Mouse (Mus musculus) granulocyte monocyte progenitor cell, adult 5-6 weeks (primary cell): Measurements from ENCODE around the gene Tpp1. TPM values are rescaled to one million over a fixed set of nuclear protein-coding genes. Genes with fewer than 3 reads are reported as not detected.

Experiments used
- ATAC-seq: replicated peaks from 2 replicates; pipeline ENCODE4 v1.8.0; 2016; ENCODE audit warnings: mild to moderate bottlenecking, moderate TSS enrichment, inconsistent platforms; ENCODE audit not compliant: poor library complexity, severe bottlenecking
- total RNA-seq, 2 experiments: library from RNA; stranded (forward) in 1 of 2; stranded (reverse) in 1 of 2; fragments of 200-712, 200-1000 nt in 1 of 2; fragments of >200 nt in 1 of 2; fragmentation: Nextera tagmentation in 1 of 2; gene quantifications; 2 replicates each; pipeline ENCODE4 v1.2.3; 2014 to 2017

Tpp1 gene
- total RNA-seq, 2 experiments from 2014 or later = 26.1 to 52.4 TPM

DNA sequence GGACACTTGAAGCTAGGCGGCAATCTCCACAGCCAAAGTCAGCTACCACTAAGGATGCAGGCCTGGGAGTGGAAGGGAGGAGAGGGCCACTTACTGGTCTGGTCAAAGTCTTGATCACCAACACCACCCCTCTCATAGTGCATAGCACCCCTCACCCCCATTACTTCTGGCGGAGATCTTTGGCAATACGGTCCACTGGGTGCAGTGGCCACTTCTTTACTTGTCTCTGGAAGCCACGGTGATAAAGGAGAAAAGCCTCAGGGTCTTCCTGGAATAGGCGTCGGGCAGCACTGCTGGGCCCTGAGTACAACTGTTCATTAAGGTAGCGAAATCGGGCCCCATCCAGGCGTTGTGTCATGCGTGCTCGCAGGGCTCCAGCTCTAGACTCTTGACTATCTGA is 18.2 kb downstream of the Tpp1 start:
- no peak for ATAC-seq

DNA sequence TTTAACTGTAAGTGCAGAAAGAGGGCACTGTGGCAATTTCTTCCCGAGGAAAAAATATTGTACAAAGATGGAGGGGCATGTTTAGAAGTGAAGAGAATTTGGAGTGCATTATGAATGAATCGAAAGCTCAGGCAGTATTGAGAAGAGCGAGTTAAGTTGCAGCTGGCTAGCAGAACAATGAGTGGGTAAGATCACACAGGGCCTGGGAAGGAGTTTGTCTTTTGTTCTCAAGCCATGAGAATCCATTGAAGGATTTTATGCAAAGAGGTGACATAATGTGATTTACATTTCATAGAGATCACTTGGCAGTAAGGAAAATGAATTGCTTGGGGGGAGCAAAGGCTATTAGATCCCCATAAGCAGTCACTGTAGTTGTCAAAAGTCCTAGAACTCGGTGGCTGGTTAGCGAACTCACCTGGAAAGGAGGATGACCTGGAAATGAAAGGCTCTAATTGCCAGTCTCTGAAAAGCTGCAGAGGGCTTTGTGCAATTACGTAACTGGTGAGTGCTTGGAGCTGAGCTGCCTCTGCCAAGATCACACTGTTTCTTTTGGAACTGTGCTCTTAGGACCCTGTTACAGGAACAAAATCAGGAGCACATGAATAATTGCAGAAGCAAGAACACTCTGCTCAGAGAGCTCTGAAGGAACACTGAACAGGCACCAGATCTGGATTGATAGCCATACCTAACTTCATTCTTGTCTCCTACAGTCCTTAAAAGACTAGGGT is 23.2 kb downstream of the Tpp1 start:
- no peak for ATAC-seq

DNA sequence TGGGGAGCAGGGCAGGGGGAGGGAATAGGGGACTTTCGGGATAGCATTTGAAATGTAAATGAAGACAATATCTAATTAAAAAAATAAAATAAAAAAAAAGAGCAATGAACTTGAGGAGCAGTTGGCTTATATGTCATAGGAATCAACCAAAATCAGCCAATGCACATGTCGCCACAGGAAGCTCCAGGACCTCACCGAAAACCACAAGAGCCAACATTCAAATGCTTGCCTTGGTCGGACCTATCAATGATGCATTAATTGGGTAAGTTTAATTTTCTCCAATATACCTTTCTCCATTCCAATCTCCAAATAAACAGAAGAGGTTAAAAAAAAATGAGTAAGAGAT is 25.1 kb downstream of the Tpp1 start:
- ATAC-seq = no peak

DNA sequence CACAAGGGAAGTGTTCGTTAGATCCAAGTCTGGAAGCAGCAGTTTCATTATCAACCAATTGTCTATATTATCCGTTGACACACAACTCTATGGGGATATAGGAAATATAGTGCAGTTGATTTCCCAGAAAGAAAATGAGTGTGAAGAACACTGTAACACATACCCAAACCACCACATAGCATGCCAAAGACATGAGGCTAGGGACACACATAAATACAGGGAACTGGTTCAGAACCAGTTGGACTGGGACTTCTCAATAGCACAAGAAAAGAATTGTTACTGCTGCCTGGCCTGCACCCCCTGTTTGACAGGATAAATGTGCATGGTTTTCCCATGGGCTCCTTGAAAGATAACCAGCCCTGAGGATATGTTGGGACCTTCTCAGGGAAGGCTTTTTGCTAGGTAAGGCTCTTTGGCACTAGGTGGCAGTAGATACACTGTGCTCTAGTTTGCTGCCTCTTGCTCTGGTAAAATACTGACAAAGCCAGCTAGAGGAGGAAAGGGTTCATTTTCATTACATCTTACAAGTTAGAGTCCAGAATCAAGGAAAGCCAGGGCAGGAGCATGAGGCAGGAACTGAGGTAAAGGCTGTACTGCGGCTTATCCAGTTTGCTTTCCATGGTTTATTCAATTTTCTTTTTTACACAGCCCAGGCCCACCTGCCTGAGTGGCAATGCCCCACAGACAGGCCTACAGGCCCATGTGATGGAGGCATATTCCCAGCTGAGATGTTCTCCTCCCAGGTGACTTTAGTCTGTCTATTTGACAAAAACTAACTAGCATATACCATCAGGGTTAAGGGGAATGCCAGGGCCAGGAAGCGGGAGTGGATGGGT is 25.7 kb downstream of the Tpp1 start:
- ATAC-seq = peak; percentile 96

DNA sequence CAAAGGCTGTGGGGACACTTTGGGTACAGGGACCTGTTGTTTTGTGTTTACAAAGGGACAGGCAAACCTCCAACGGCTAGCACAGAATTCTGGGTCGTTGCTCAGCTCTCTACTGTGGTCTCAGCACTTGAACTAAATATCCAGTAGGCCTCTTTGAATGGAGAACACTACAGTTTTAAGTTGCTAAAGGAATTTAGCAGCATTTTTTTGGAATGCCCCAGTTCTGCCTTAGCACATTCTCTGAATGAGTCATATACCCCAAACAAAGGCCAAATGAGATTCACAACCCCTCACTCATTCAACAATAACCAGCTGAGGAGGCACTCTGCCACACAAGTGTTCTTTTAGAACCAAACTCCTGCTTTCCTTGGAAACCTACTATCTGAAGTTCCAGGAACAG is 30.1 kb downstream of the Tpp1 start:
- ATAC-seq = no peak

DNA sequence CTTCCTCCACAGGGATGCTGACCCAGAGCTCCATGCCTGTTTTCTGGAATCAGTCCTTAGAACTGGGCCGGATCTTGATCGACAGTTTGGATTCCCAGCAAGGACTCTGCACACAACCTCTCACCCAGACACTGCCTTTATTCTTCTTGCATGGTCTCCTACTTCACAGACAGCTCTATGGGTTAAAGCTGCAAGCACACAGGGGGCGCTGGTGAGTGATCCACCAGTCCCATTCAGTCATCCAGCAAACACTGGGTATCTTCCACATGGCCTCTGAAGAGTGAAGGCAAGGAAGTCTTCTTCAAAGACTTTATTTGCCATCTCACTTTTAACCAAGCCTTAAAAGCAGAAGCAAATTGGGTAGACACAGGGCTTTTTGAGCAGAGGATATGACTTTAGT is 36.7 kb downstream of the Tpp1 start:
- 0 out of 2 replicates have a peak, but pooled peaks have one; percentile 25 for ATAC-seq

DNA sequence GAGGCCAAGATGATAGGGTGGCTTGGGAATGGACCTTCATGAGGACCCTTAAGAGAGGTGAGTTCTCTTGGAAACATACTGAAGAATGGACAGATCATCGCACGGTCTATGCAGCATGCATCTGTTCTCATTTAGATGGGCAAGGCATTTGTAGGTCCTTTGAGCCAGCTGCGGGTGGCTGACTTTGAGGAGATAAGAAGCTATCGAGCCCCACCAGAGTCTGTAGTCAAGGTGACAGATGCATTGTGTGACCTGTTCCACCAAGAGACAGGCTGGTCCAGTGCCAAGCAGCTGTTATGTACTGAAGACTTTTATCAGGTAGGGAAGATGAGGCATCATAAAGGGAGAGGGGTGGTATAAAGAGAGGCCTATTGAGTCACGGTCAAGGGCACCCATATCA is 43.3 kb downstream of the Tpp1 start:
- ATAC-seq = no peak

DNA sequence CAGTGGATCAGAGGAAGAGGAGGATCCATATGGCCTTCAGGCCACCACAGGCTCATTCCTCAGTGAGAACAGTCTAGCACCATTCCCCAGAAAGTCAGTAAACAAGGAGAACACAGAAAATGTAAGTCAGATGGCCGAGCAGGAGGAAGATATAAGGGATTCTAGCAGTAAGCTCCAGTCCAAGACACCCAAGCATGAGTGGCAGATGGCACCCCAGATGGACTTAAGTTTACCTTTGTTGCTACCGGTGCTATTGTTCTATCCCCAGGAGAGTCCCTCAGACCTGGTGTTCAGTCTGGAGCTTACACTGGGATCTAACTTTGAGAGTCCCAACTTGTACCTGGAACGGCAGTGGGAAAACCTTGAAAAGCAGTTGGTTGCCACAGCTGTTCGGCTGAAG is 48.2 kb downstream of the Tpp1 start:
- ATAC-seq = no peak

DNA sequence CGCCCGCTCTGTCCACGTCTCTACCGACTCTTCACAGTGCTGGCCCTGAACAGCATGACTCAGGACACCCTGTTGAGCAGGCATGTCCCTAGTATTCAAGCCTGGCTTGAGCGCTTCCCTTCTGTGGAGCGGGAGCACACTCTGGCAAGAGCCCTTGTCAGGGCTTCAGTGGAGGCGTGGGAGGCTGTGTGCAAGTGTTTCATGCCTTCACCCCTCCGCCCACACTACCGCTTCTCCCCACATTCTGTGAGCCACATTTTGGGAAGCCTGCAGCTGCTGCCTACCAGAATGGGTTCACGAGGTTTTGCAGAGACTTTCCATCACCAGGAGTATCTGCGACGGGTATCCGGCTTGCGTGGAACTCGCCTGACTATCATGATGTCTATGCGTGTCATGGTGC is 48.9 kb downstream of the Tpp1 start:
- no peak for ATAC-seq

Other genes starting within 250 kb of the Tpp1 start
- gene Smpd1, start 197.9 kb downstream of the Tpp1 start, total RNA-seq (2014; fragmentation: Nextera tagmentation) = 11.5 and 13.8 TPM in 2 replicates
- gene Smpd1, start 197.9 kb downstream of the Tpp1 start, total RNA-seq (2017) = 11.3 and 22.4 TPM in 2 replicates
- gene Apbb1, start 170.6 kb downstream of the Tpp1 start, total RNA-seq (2014; fragmentation: Nextera tagmentation) = 0.81 TPM in 1 of 2 replicates, not detected in the other
- gene Apbb1, start 170.6 kb downstream of the Tpp1 start, total RNA-seq (2017) = 0.05 TPM in 1 of 2 replicates, not detected in the other
- gene Hpx, start 152.1 kb downstream of the Tpp1 start, total RNA-seq (2014; fragmentation: Nextera tagmentation) = not detected in 2 replicates
- not detected in 2 replicates for gene Hpx, start 152.1 kb downstream of the Tpp1 start, total RNA-seq (2017)
- 1.7 and 5.4 TPM in 2 replicates for gene Trim3, start 118.7 kb downstream of the Tpp1 start, total RNA-seq (2014; fragmentation: Nextera tagmentation)
- gene Trim3, start 118.7 kb downstream of the Tpp1 start, total RNA-seq (2017) = 1.4 and 5.0 TPM in 2 replicates
- gene Timm10b, start 112.2 kb downstream of the Tpp1 start, total RNA-seq (2014; fragmentation: Nextera tagmentation) = 39.1 and 49.7 TPM in 2 replicates
- 72.1 and 77.6 TPM in 2 replicates for gene Timm10b, start 112.2 kb downstream of the Tpp1 start, total RNA-seq (2017)
- gene Arfip2, start 111.8 kb downstream of the Tpp1 start, total RNA-seq (2014; fragmentation: Nextera tagmentation) = 23.8 and 31.4 TPM in 2 replicates
- gene Arfip2, start 111.8 kb downstream of the Tpp1 start, total RNA-seq (2017) = 47.1 and 85.6 TPM in 2 replicates
- gene Gm45799, start 111.7 kb downstream of the Tpp1 start, total RNA-seq (2014; fragmentation: Nextera tagmentation) = 28.7 TPM in 1 of 2 replicates, not detected in the other
- 0.99 TPM in 1 of 2 replicates, not detected in the other for gene Gm45799, start 111.7 kb downstream of the Tpp1 start, total RNA-seq (2017)
- 0.45 and 3.7 TPM in 2 replicates for gene Dnhd1, start 101.4 kb downstream of the Tpp1 start, total RNA-seq (2014; fragmentation: Nextera tagmentation)
- 0.13 and 1.2 TPM in 2 replicates for gene Dnhd1, start 101.4 kb downstream of the Tpp1 start, total RNA-seq (2017)
- 167 and 168 TPM in 2 replicates for gene Ilk, start 15.6 kb downstream of the Tpp1 start, total RNA-seq (2014; fragmentation: Nextera tagmentation)
- gene Ilk, start 15.6 kb downstream of the Tpp1 start, total RNA-seq (2017) = 81.6 and 87.8 TPM in 2 replicates
- 35.7 and 68.6 TPM in 2 replicates for gene Rrp8, start 14.8 kb downstream of the Tpp1 start, total RNA-seq (2014; fragmentation: Nextera tagmentation)
- 35.7 and 40.9 TPM in 2 replicates for gene Rrp8, start 14.8 kb downstream of the Tpp1 start, total RNA-seq (2017)
- gene Taf10, start 7.9 kb downstream of the Tpp1 start, total RNA-seq (2014; fragmentation: Nextera tagmentation) = 221 and 237 TPM in 2 replicates
- gene Taf10, start 7.9 kb downstream of the Tpp1 start, total RNA-seq (2017) = 207 and 251 TPM in 2 replicates
- gene Dchs1, start 35.4 kb upstream of the Tpp1 start, total RNA-seq (2014; fragmentation: Nextera tagmentation) = not detected in 2 replicates
- gene Dchs1, start 35.4 kb upstream of the Tpp1 start, total RNA-seq (2017) = not detected in 2 replicates
- gene Mrpl17, start 58.9 kb upstream of the Tpp1 start, total RNA-seq (2014; fragmentation: Nextera tagmentation) = 133 and 143 TPM in 2 replicates
- 62.2 and 81.9 TPM in 2 replicates for gene Mrpl17, start 58.9 kb upstream of the Tpp1 start, total RNA-seq (2017)
- gene Gm4070, start 201.7 kb upstream of the Tpp1 start, total RNA-seq (2014; fragmentation: Nextera tagmentation) = 28.2 and 59.8 TPM in 2 replicates
- gene Gm4070, start 201.7 kb upstream of the Tpp1 start, total RNA-seq (2017) = 52.7 and 67.9 TPM in 2 replicates